Mouse (Mus musculus) naive thymus-derived CD4-positive, alpha-beta T cell, adult 2 months (primary cell): ENCODE results near the gene Apoc3.
A peak's percentile ranks its signal among the peaks of the same experiment; 100 is the strongest.

ENCODE experiments used
- DNase-seq: peaks from one replicate; pipeline ENCODE4 v3.0.0-alpha.2; 2011; ENCODE audit warnings: low read depth

Apoc3 gene

DNA sequence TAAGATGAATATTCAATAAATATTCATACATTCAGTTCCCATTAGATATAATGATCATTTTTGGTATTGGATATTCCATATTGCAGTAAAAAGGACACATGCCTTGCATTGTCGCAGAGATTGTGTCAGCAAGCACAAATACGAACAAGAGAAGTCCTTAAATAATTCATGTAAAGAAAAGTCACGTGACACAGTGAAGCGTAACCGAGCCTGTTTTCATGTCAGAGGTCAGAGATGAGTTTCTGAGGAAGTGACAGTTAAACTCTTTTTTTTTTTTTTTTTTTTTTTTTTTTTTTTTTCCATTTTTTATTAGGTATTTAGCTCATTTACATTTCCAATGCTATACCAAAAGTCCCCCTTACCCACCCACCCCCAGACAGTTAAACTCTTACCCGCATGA lies 42.8 kb downstream of the Apoc3 start:
- no peak for DNase-seq

DNA sequence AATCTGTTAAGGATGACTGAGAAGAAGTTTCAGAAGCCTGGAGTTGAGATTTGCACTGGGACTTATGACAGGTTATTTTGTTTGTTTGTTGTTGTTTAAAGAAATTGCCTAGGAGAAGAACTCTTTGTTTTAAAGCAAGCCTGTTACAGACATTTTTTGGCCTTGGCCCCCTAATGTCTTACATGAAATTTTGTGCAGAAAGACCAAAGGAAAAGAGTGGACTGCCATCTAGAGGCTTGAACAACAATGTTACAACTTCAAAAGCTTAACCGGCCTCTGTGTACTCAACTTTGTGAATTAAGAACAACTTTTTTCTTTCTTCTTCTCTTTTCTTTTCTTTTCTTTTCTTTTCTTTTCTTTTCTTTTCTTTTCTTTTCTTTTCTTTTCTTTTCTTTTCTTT lies 43.8 kb downstream of the Apoc3 start:
- DNase-seq: peak; percentile 78

DNA sequence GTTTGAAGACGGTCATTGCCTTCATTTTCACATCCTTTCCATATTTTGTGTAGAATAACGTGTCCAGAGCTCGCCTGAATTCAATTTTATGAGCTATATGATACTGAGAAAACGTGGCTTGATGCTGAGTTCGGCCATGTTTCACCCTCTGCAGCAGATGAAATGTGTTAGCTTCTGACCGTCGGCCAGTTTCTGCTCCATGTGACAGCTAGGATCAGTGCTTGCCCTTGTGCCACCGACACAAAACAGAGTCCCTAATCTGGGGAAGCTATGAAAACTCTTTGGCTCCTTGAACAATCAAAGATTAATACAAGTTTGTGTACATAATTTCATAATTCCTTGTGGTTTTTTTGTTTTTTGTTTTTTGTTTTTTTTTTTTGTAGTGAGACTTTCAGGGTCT lies 44.2 kb downstream of the Apoc3 start:
- DNase-seq: no peak

DNA sequence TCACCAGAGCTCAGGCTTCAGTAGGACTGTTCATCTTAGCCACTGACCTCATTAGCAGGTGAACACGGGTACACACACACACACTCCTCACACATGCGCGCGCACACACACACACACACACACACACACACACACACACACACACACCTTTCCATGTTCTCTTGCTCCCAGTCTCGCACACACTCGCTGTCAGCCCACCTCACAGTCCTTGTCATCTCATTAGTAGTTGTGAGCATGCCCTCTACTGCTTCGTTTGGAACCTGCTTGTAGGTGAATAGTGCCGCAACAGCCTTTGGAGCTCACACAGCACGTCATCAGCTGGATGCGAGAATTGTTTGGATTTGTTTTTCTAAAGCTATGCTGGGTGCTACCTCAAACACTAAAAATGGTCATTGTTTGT lies 46.1 kb downstream of the Apoc3 start:
- DNase-seq: no peak

DNA sequence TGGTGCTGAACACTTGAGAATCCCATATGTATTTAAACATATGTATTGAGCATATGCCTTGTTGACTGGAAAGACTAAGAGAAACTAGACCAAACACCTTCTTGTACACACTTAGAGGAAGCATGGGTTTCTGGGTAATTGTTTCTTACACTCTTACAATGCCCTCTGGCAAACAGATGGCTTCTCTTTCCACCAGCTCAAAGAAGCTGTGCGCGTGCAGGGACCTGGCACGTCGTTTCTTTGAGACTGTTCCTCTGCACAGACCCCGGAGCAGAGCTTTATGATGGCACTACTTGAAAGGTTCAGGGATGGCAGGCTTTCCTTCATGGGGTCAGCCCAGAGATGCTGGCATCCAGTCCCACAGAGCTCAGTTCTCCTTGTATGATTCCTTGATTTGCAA lies 46.5 kb downstream of the Apoc3 start:
- no peak for DNase-seq

DNA sequence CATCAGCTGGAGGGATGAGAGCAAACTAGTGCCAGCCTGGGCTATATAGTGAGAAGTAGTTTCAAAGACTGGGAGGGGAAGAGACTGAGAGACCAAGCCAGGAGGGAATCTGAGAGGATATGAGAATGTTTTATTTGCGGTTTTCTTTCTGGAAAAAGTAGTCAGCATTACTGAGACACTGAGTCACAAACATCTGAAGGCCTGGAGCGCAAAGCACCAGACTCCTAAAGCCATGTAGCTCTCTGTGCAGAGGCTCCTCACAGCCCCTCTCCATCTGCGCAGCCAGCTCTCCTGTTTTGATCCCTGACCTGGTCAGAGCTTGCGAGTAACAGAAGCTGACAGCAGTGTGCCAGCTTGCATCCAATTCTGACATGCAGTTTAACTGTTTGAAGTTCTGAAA lies 47.1 kb downstream of the Apoc3 start:
- no peak for DNase-seq

DNA sequence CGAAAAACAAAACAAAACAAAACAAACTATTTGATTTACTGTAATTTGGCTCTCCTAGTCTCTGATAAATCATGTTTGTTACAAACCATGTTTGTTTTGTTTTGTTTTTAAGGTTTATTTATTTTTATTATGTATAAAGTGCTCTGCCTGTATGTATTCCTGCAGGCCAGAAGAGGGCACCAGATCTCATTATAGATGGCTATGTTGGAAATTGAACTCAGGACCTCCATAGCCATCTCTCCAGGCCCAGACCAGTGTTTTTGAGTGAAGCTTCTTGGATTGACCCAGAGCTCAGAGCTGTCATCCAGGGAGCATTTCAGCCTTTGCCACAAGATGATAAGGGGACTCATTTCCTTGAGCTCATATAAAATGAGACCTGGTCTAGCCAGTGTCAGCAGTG lies 49.0 kb downstream of the Apoc3 start:
- peak; percentile 33 for DNase-seq

DNA sequence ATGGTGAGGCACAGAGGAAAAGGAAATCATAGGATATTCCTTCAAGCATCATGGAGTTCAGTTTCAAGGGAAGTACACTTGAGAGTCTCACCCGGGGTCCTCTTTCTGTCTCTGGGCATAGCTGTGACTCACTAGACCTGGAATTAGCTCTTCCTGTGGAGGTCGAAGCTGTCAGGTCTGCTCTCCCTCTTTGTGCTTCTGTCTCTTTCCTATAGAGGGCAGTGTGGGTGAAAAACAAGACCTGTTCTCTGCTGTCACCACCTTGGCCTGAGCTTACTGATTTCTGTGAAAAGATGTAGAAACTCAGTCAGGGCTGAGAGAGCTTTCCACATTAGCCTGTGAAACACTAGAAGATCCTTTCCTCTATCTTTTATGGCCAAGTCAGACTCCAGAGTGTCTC lies 50.2 kb downstream of the Apoc3 start:
- DNase-seq: peak; percentile 79

DNA sequence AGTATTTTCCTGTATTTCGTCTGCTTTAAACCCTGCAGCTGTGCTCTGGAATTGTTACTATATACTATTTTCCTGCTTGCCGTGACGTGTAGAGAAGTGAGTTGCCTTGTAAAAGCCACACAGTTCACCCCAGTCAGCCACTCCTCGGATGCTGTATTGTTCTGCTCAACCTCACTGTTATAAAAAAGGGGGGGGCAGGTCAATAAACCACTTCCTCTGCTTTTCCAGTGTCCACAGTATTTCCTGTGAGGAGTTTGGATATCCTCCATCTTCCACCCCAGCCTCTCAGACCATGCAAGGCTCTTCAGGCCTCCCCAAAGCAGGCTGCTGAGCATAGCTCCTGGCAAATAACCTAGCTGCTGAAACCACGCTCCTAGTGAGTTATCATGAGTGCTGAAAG lies 50.9 kb downstream of the Apoc3 start:
- no peak for DNase-seq
